ENCODE assay signal across 26 mouse cellular contexts in the genomic region with DNA sequence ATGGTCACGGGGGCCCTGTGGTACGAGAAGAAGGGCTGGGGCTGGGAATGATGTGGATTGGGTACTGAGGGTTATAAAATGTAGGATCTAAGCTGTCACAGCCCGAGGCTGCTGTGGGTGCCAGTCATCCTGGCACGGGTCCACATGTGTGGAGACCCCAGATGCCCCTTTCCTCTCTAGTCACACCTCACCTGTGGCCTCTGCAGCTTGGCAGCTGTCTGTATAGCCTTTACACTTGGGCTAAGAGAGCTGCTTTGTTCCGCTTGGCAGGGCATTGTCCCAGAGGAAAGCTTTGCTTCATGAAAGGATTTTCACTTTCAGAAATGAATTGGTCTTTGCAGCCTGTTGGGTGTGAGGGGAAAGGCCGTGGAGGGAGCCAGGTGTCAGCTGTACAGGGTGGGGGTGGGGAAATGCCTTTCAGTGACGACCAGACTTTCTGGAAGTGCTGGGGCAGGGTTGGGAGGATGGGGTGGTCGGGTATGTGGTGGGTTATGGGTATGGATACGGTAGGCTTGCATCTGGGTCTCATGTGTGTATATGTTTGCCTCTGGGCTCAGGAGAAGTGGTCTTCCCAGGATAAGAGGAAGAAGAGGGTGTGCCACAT. TPM values are rescaled to one million over a fixed set of nuclear protein-coding genes. Genes with fewer than 3 reads are reported as not detected.
DNase-seq lines count a peak whose midpoint lies in the region; ATAC-seq and TF ChIP-seq lines count a peak whose summit lies in the region.
"Had no signal": no experiment of that assay in that cellular context is flagged by ENCODE, and none has a peak within 500 bp of the region (broad histone marks: within the 10 kb centered on the region; RNA-seq: fewer than 3 reads in every experiment).

No protein-coding gene starts in this region.

- no peaks in the 10 kb centered on the region for H3K27me3 ChIP-seq in heart, embryonic 11.5 days (ENCODE audit: control insufficient read depth, insufficient read depth, low read length)
- no peaks in the 10 kb centered on the region for H3K27me3 ChIP-seq in forebrain, embryonic 16.5 days (replicated peaks; ENCODE audit: control insufficient read depth, insufficient read depth, low read length)
- H3K27me3 ChIP-seq in midbrain, embryonic 12.5 days: no peaks in the 10 kb centered on the region
- H3K27me3 ChIP-seq: embryonic facial prominence, embryonic 15.5 days; liver, embryonic 13.5 days had no signal

- no peak for TF ChIP-seq CTCF in brain, embryonic 14.5 days (IDR thresholded peaks at IDR 0.05; ENCODE audit: borderline replicate concordance, extremely low read depth, insufficient read depth, insufficient read length)
- no peak for TF ChIP-seq CTCF in gastrocnemius, adult 2 months (IDR thresholded peaks at IDR 0.05)

- DNase-seq in heart, adult 11 months: peak; percentile 57
- DNase-seq in brain, embryonic 14.5 days (ENCODE audit: low read depth): peak; percentile 71
- no peak for DNase-seq in gastrocnemius, adult 2 months
- DNase-seq in cerebellum, postnatal 36 days: no peak
- DNase-seq in lung, postnatal 25 days (ENCODE audit: low spot score): no peak
- DNase-seq: cerebellum, adult 18-20 months; kidney, adult 8-10 months; kidney, postnatal 36 days; liver, embryonic 13.5 days; right cerebral cortex, adult 18-20 months; spleen, adult 18-20 months; thymus, postnatal 36 days had no signal

- H3K4me2 ChIP-seq in heart, embryonic 11.5 days: no peak overlapping the region
- no peak overlapping the region for H3K4me2 ChIP-seq in forebrain, embryonic 16.5 days (ENCODE audit: low read length)
- H3K4me2 ChIP-seq in midbrain, embryonic 12.5 days (replicated peaks): no peak overlapping the region
- H3K4me2 ChIP-seq: embryonic facial prominence, embryonic 15.5 days; liver, embryonic 13.5 days had no signal

- H3K4me1 ChIP-seq in heart, embryonic 11.5 days (ENCODE audit: control insufficient read depth, insufficient read depth, low read length): no peaks in the 10 kb centered on the region
- peaks cover 8% of the 10 kb centered on the region for H3K4me1 ChIP-seq in forebrain, embryonic 16.5 days (replicated peaks; ENCODE audit: control insufficient read depth, insufficient read depth, low read length)
- H3K4me1 ChIP-seq in midbrain, embryonic 12.5 days: peaks cover 9% of the 10 kb centered on the region
- H3K4me1 ChIP-seq: embryonic facial prominence, embryonic 15.5 days; liver, embryonic 13.5 days; megakaryocyte, embryonic 14.5 days had no signal

- intact Hi-C loops in gastrocnemius, adult 2 months (cut with DNase I): no loop called here

- no peaks in the 10 kb centered on the region for H3K9me3 ChIP-seq in heart, embryonic 11.5 days (replicated peaks; ENCODE audit: control insufficient read depth, low read length)
- no peaks in the 10 kb centered on the region for H3K9me3 ChIP-seq in forebrain, embryonic 16.5 days (ENCODE audit: control insufficient read depth, low read length)
- H3K9me3 ChIP-seq in midbrain, embryonic 12.5 days: no peaks in the 10 kb centered on the region
- H3K9me3 ChIP-seq: embryonic facial prominence, embryonic 15.5 days; liver, embryonic 13.5 days; megakaryocyte, embryonic 14.5 days had no signal

- H3K9ac ChIP-seq in heart, embryonic 11.5 days (ENCODE audit: low read depth, low read length): no peak overlapping the region
- 0 out of 2 replicates have a peak overlapping the region, but pooled peaks have one; percentile 14 for H3K9ac ChIP-seq in forebrain, embryonic 16.5 days (replicated peaks; ENCODE audit: low read depth, low read length)
- no peak overlapping the region for H3K9ac ChIP-seq in midbrain, embryonic 12.5 days (replicated peaks)
- H3K9ac ChIP-seq: embryonic facial prominence, embryonic 15.5 days; liver, embryonic 13.5 days had no signal

- no peak overlapping the region for H3K27ac ChIP-seq in heart, embryonic 11.5 days (ENCODE audit: low read depth, low read length)
- H3K27ac ChIP-seq in forebrain, embryonic 16.5 days (ENCODE audit: low read length): no peak overlapping the region
- H3K27ac ChIP-seq in midbrain, embryonic 12.5 days (replicated peaks): peak overlapping the region; percentile 39; the same call in 1 of the 2 replicates
- H3K27ac ChIP-seq in gastrocnemius, adult 2 months: no peak overlapping the region
- H3K27ac ChIP-seq: embryonic facial prominence, embryonic 15.5 days; liver, embryonic 13.5 days had no signal

- TF ChIP-seq POLR2A in brain, embryonic 14.5 days (IDR thresholded peaks at IDR 0.05; ENCODE audit: borderline replicate concordance, extremely low read depth, insufficient read depth, insufficient read length, poor library complexity, severe bottlenecking): no peak

- H3K36me3 ChIP-seq in heart, embryonic 11.5 days (ENCODE audit: control insufficient read depth, insufficient read depth, low read length): no peaks in the 10 kb centered on the region
- no peaks in the 10 kb centered on the region for H3K36me3 ChIP-seq in forebrain, embryonic 16.5 days (ENCODE audit: control insufficient read depth, insufficient read depth)
- 0 out of 2 replicates have a peak, but pooled peaks cover 4% of the 10 kb centered on the region for H3K36me3 ChIP-seq in midbrain, embryonic 12.5 days
- H3K36me3 ChIP-seq: embryonic facial prominence, embryonic 15.5 days; liver, embryonic 13.5 days had no signal

- no peak overlapping the region for H3K4me3 ChIP-seq in heart, embryonic 11.5 days (ENCODE audit: low read depth, low read length)
- no peak overlapping the region for H3K4me3 ChIP-seq in forebrain, embryonic 16.5 days (replicated peaks; ENCODE audit: low read length)
- no peak overlapping the region for H3K4me3 ChIP-seq in midbrain, embryonic 12.5 days
- no peak overlapping the region for H3K4me3 ChIP-seq in gastrocnemius, adult 2 months
- H3K4me3 ChIP-seq: embryonic facial prominence, embryonic 15.5 days; liver, embryonic 13.5 days; megakaryocyte, embryonic 14.5 days had no signal

- 53% methylated on average over 9 of the region's 9 CpGs for WGBS in heart, embryonic 11.5 days (ENCODE audit: insufficient replicate concordance)
- WGBS in forebrain, embryonic 16.5 days: 28% methylated on average over 9 of the region's 9 CpGs
- 47% methylated on average over 9 of the region's 9 CpGs for WGBS in midbrain, embryonic 12.5 days

- ATAC-seq in heart, embryonic 11.5 days (replicated peaks; ENCODE audit: insufficient number of reproducible peaks, low FRiP score, low TSS enrichment): no peak
- ATAC-seq in forebrain, embryonic 16.5 days: peak; percentile 33
- no peak for ATAC-seq in midbrain, embryonic 12.5 days (ENCODE audit: low FRiP score, low read depth)
- ATAC-seq: Patski had no signal

RNA-seq across cellular contexts. Expression of a gene that starts 12.9 kb away (rescaled TPM):
- 7.5 and 9.2 TPM in 2 replicates for polyA plus RNA-seq in heart, embryonic 11.5 days (2014; fragmentation: Nextera tagmentation; extraction: Ambion mirVana)
- polyA plus RNA-seq in brain, embryonic 14.5 days (2012; rRNA removed): 91.7 and 102 TPM in 2 replicates
- polyA plus RNA-seq in forebrain, embryonic 16.5 days (2015; fragmentation: Nextera tagmentation; extraction: Ambion mirVana): 46.8 and 64.1 TPM in 2 replicates
- polyA plus RNA-seq in midbrain, embryonic 12.5 days (2016; fragmentation: Nextera tagmentation; extraction: Ambion mirVana): 41.8 and 42.5 TPM in 2 replicates
- not detected for total RNA-seq in gastrocnemius, adult 2 months (2021)
- total RNA-seq: gastrocnemius, postnatal 4 days; hematopoietic stem cell, adult 5-6 weeks had no signal
- polyA plus RNA-seq: Patski had no signal

RNA-seq across cellular contexts. Expression of a gene that starts 29.5 kb away (rescaled TPM):
- not detected in 2 replicates for polyA plus RNA-seq in heart, embryonic 11.5 days (2014; fragmentation: Nextera tagmentation; extraction: Ambion mirVana)
- polyA plus RNA-seq in brain, embryonic 14.5 days (2012; rRNA removed): not detected in 2 replicates
- not detected in 2 replicates for polyA plus RNA-seq in forebrain, embryonic 16.5 days (2015; fragmentation: Nextera tagmentation; extraction: Ambion mirVana)
- polyA plus RNA-seq in midbrain, embryonic 12.5 days (2016; fragmentation: Nextera tagmentation; extraction: Ambion mirVana): not detected in 2 replicates
- total RNA-seq in gastrocnemius, adult 2 months (2021): not detected
- total RNA-seq: gastrocnemius, postnatal 4 days; hematopoietic stem cell, adult 5-6 weeks; layer of hippocampus, postnatal 14 days; left cerebral cortex, postnatal 25 days; neutrophil, adult 5-6 weeks had no signal
- polyA plus RNA-seq: embryonic facial prominence, embryonic 15.5 days; heart, embryonic 14.5 days; liver, embryonic 13.5 days; lung, embryonic 16.5 days; Patski; stomach, embryonic 16.5 days had no signal

RNA-seq across cellular contexts. Expression of a gene that starts 34.0 kb away (rescaled TPM):
- polyA plus RNA-seq in heart, embryonic 11.5 days (2014; fragmentation: Nextera tagmentation; extraction: Ambion mirVana): 57.7 and 61.3 TPM in 2 replicates
- polyA plus RNA-seq in brain, embryonic 14.5 days (2012; rRNA removed): 75.9 and 87.7 TPM in 2 replicates
- 61.2 and 63.3 TPM in 2 replicates for polyA plus RNA-seq in forebrain, embryonic 16.5 days (2015; fragmentation: Nextera tagmentation; extraction: Ambion mirVana)
- 44.9 and 45.3 TPM in 2 replicates for polyA plus RNA-seq in midbrain, embryonic 12.5 days (2016; fragmentation: Nextera tagmentation; extraction: Ambion mirVana)
- 1 to 10 TPM; 2.7 to 2.8 TPM for total RNA-seq in gastrocnemius, adult 2 months (2021)

RNA-seq across cellular contexts. Expression of a gene that starts 35.4 kb away (rescaled TPM):
- polyA plus RNA-seq in heart, embryonic 11.5 days (2014; fragmentation: Nextera tagmentation; extraction: Ambion mirVana): 0.06 and 0.65 TPM in 2 replicates
- 65.4 and 69.4 TPM in 2 replicates for polyA plus RNA-seq in brain, embryonic 14.5 days (2012; rRNA removed)
- 24.1 and 24.2 TPM in 2 replicates for polyA plus RNA-seq in forebrain, embryonic 16.5 days (2015; fragmentation: Nextera tagmentation; extraction: Ambion mirVana)
- 66.4 and 76.0 TPM in 2 replicates for polyA plus RNA-seq in midbrain, embryonic 12.5 days (2016; fragmentation: Nextera tagmentation; extraction: Ambion mirVana)
- not detected for total RNA-seq in gastrocnemius, adult 2 months (2021)
- total RNA-seq: hematopoietic stem cell, adult 5-6 weeks had no signal
- polyA plus RNA-seq: liver, embryonic 13.5 days; Patski had no signal

RNA-seq across cellular contexts. Expression of a gene that starts 47.7 kb away (rescaled TPM):
- 13.5 and 14.1 TPM in 2 replicates for polyA plus RNA-seq in heart, embryonic 11.5 days (2014; fragmentation: Nextera tagmentation; extraction: Ambion mirVana)
- polyA plus RNA-seq in brain, embryonic 14.5 days (2012; rRNA removed): 55.9 and 82.2 TPM in 2 replicates
- polyA plus RNA-seq in forebrain, embryonic 16.5 days (2015; fragmentation: Nextera tagmentation; extraction: Ambion mirVana): 58.3 and 60.5 TPM in 2 replicates
- polyA plus RNA-seq in midbrain, embryonic 12.5 days (2016; fragmentation: Nextera tagmentation; extraction: Ambion mirVana): 21.1 and 23.3 TPM in 2 replicates
- 1 to 10 TPM; 6.9 to 7.6 TPM for total RNA-seq in gastrocnemius, adult 2 months (2021)

Comparison
In these comparisons a context has a peak if more than half of its experiments do, and no peak if none do; other contexts are left out.
1. DNase-seq: peak in heart, adult 11 months (single experiment) and brain, embryonic 14.5 days (single experiment); none in gastrocnemius, adult 2 months (single experiment), cerebellum, postnatal 36 days (0 of 2) and lung, postnatal 25 days (single experiment).